Mouse (Mus musculus) small intestine, adult 2 months (tissue): Measurements from ENCODE around the gene Sept1. TPM values are rescaled to one million over a fixed set of nuclear protein-coding genes. Genes with fewer than 3 reads are reported as not detected.
"Not testable (repeated sequence)": the region's sequence is repeated elsewhere in the genome, so short reads cannot be mapped to it uniquely, and the experiment has no call there.

ENCODE experiments used
- H3K27ac ChIP-seq: fragments of 200-500 bp; 2 replicates; pipeline ENCODE4 v1.5.1; 2012; ENCODE audit warnings: low read depth, low read length, control low read depth, inconsistent platforms; ENCODE audit not compliant: insufficient read depth
- H3K27me3 ChIP-seq: fragments of 200-500 bp; 2 replicates; pipeline ENCODE4 v1.6.1; 2012; ENCODE audit warnings: mild to moderate bottlenecking, moderate library complexity, low read length, inconsistent platforms; ENCODE audit not compliant: control insufficient read depth, insufficient read depth
- H3K36me3 ChIP-seq: fragments of 200-500 bp; 2 replicates; pipeline ENCODE4 v1.6.1; 2012; ENCODE audit warnings: mild to moderate bottlenecking, low read length, control low read depth, inconsistent platforms; ENCODE audit not compliant: control insufficient read depth, insufficient read depth
- H3K4me1 ChIP-seq: fragments of 200-500 bp; 2 replicates; pipeline ENCODE4 v1.6.1; 2012; ENCODE audit warnings: low read length, inconsistent platforms, mixed read lengths; ENCODE audit not compliant: control insufficient read depth, insufficient read depth, insufficient read length
- H3K4me3 ChIP-seq: fragments of 200-500 bp; 2 replicates; pipeline ENCODE4 v1.5.1; 2012; ENCODE audit warnings: low read depth, mild to moderate bottlenecking, control low read depth, inconsistent platforms, low read length, moderate library complexity
- CTCF ChIP-seq: fragments of 200-500 bp; IDR thresholded peaks from 2 replicates; pipeline ENCODE4 v1.5.1; 2012; ENCODE audit warnings: low read depth, mild to moderate bottlenecking, control low read depth, inconsistent platforms, low read length, moderate library complexity, mixed read lengths; ENCODE audit not compliant: insufficient replicate concordance, insufficient read length; ENCODE audit errors: extremely low read depth
- POLR2A ChIP-seq: fragments of 200-500 bp; IDR thresholded peaks from 2 replicates; pipeline ENCODE4 v1.6.1; 2012; ENCODE audit warnings: low read depth, mild to moderate bottlenecking, control low read depth, inconsistent platforms, low read length, moderate library complexity
- WGBS: fragments of 180-500 bp; shearing (Covaris S2); methylation state at CpG from one replicate; pipeline ENCODE4 v1.1.7; 2018; 5-methylcytosine and 5-hydroxymethylcytosine counted together
- polyA plus RNA-seq: library from polyadenylated mRNA; depleted of rRNA; stranded (reverse); fragments of >200 nt; gene quantifications from 2 replicates; pipeline ENCODE4 v1.2.3, GENCODE M21; 2012; rRNA removed

The Sept1 gene
- polyA plus RNA-seq, 1 experiment, result 34.1 TPM

- H3K27me3 ChIP-seq, result no peaks in the 10 kb centered on the region
- H3K4me3 ChIP-seq, result no peak overlapping the region
- H3K27ac ChIP-seq, result no peak overlapping the region
- TF ChIP-seq CTCF (no peak), POLR2A (no peak)
- no peaks in the 10 kb centered on the region for H3K36me3 ChIP-seq
- H3K4me1 ChIP-seq, result peaks cover 3% of the 10 kb centered on the region; the same call in 1 of the 2 replicates
- 24% methylated on average over 8 of the region's 8 CpGs for WGBS
Observed at GRCm38 (mm10) chr7:127183345-127183744, 49.6 kb downstream of the Sept1 start.

- not testable (repeated sequence) for H3K4me1 ChIP-seq, H3K27ac ChIP-seq, H3K36me3 ChIP-seq, H3K27me3 ChIP-seq, H3K4me3 ChIP-seq
- WGBS, result 57% methylated on average over 3 of the region's 3 CpGs
Observed at GRCm38 (mm10) chr7:127181724-127182123, 51.2 kb downstream of the Sept1 start.

- no peak overlapping the region for H3K27ac ChIP-seq
- TF ChIP-seq POLR2A (no peak), CTCF (no peak)
- H3K4me3 ChIP-seq, result no peak overlapping the region
- no peaks in the 10 kb centered on the region for H3K27me3 ChIP-seq
- no peaks in the 10 kb centered on the region for H3K36me3 ChIP-seq
- H3K4me1 ChIP-seq, result peaks cover 7% of the 10 kb centered on the region; the same call in 1 of the 2 replicates
- 45% methylated on average over 2 of the region's 2 CpGs for WGBS
Observed at GRCm38 (mm10) chr7:127180783-127181182, 52.1 kb downstream of the Sept1 start.

GRCm38 (mm10) chr7:127176937-127177336 is 56.0 kb downstream of the Sept1 start:
- WGBS, result 63% methylated on average over 4 of the region's 4 CpGs
- Histone ChIP-seq H3K4me1 (peaks cover 4% of the 10 kb centered on the region; the same call in 1 of the 2 replicates), H3K36me3 (no peaks in the 10 kb centered on the region), H3K27ac (no peak overlapping the region), H3K27me3 (no peaks in the 10 kb centered on the region), H3K4me3 (no peak overlapping the region)
- no peak for TF ChIP-seq CTCF
- no peak for TF ChIP-seq POLR2A

- Histone ChIP-seq H3K4me3 (no peak overlapping the region), H3K27me3 (no peaks in the 10 kb centered on the region), H3K27ac (no peak overlapping the region), H3K36me3 (no peaks in the 10 kb centered on the region), H3K4me1 (no peaks in the 10 kb centered on the region)
- WGBS, result 71% methylated on average over 5 of the region's 5 CpGs
- TF ChIP-seq POLR2A, result no peak
- TF ChIP-seq CTCF, result no peak
Observed at GRCm38 (mm10) chr7:127166501-127166900, 66.4 kb downstream of the Sept1 start.

- no peaks in the 10 kb centered on the region for H3K36me3 ChIP-seq
- no peak overlapping the region for H3K27ac ChIP-seq
- WGBS, result 77% methylated on average over 12 of the region's 12 CpGs
- H3K4me3 ChIP-seq, result no peak overlapping the region
- no peaks in the 10 kb centered on the region for H3K27me3 ChIP-seq
- TF ChIP-seq CTCF, result no peak
- no peak for TF ChIP-seq POLR2A
- no peaks in the 10 kb centered on the region for H3K4me1 ChIP-seq
Observed at GRCm38 (mm10) chr7:127165607-127166493, 67.1 kb downstream of the Sept1 start.

Other genes with a start within 250 kb of the Sept1 start
- gene Mvp, start 218.5 kb downstream of the Sept1 start, polyA plus RNA-seq, result 148 and 353 TPM in 2 replicates
- gene Pagr1b, start 216.6 kb downstream of the Sept1 start, polyA plus RNA-seq, result 0.76 and 2.9 TPM in 2 replicates
- gene Pagr1a, start 215.8 kb downstream of the Sept1 start, polyA plus RNA-seq, result 1.6 and 3.7 TPM in 2 replicates
- gene Gm42742, start 212.0 kb downstream of the Sept1 start, polyA plus RNA-seq, result 9.5 and 26.4 TPM in 2 replicates
- 1.3 and 2.7 TPM in 2 replicates for gene Prrt2, start 211.9 kb downstream of the Sept1 start, polyA plus RNA-seq
- 103 and 248 TPM in 2 replicates for gene Maz, start 206.1 kb downstream of the Sept1 start, polyA plus RNA-seq
- 3.7 and 5.8 TPM in 2 replicates for gene Kif22, start 190.7 kb downstream of the Sept1 start, polyA plus RNA-seq
- gene Zg16, start 145.8 kb downstream of the Sept1 start, polyA plus RNA-seq, result 4,647 and 5,350 TPM in 2 replicates
- gene AI467606, start 141.8 kb downstream of the Sept1 start, polyA plus RNA-seq, result 21.2 and 22.7 TPM in 2 replicates
- gene Qprt, start 110.9 kb downstream of the Sept1 start, polyA plus RNA-seq, result 0.37 and 1.7 TPM in 2 replicates
- gene Spn, start 95.3 kb downstream of the Sept1 start, polyA plus RNA-seq, result 2.4 and 3.9 TPM in 2 replicates
- 7.6 and 13.9 TPM in 2 replicates for gene Cd2bp2, start 37.1 kb downstream of the Sept1 start, polyA plus RNA-seq
- gene Tbc1d10b, start 24.7 kb downstream of the Sept1 start, polyA plus RNA-seq, result 17.5 and 44.1 TPM in 2 replicates
- 0.74 and 1.3 TPM in 2 replicates for gene Mylpf, start 24.2 kb downstream of the Sept1 start, polyA plus RNA-seq
- 4.9 and 8.1 TPM in 2 replicates for gene Zfp553, start 69 bp downstream of the Sept1 start, polyA plus RNA-seq
- gene Zfp771, start 11.1 kb upstream of the Sept1 start, polyA plus RNA-seq, result 100.0 and 118 TPM in 2 replicates
- 56.3 and 62.1 TPM in 2 replicates for gene Dctpp1, start 27.6 kb upstream of the Sept1 start, polyA plus RNA-seq
- 44.5 and 81.9 TPM in 2 replicates for gene Sephs2, start 40.9 kb upstream of the Sept1 start, polyA plus RNA-seq
- gene Itgal, start 63.1 kb upstream of the Sept1 start, polyA plus RNA-seq, result 5.7 and 12.5 TPM in 2 replicates
- 27.3 and 47.4 TPM in 2 replicates for gene Zfp768, start 112.5 kb upstream of the Sept1 start, polyA plus RNA-seq
- gene Zfp747, start 142.9 kb upstream of the Sept1 start, polyA plus RNA-seq, result 15.0 and 35.5 TPM in 2 replicates
- 4.5 and 7.3 TPM in 2 replicates for gene 9130019O22Rik, start 154.0 kb upstream of the Sept1 start, polyA plus RNA-seq
- gene E430018J23Rik, start 160.5 kb upstream of the Sept1 start, polyA plus RNA-seq, result 6.5 and 12.8 TPM in 2 replicates
- gene Zfp764, start 173.7 kb upstream of the Sept1 start, polyA plus RNA-seq, result 3.5 and 5.8 TPM in 2 replicates
- 14.1 and 29.6 TPM in 2 replicates for gene Zfp688, start 188.9 kb upstream of the Sept1 start, polyA plus RNA-seq
- 2.0 and 2.9 TPM in 2 replicates for gene Zfp689, start 216.0 kb upstream of the Sept1 start, polyA plus RNA-seq
- 30.3 and 81.2 TPM in 2 replicates for gene Prr14, start 226.5 kb upstream of the Sept1 start, polyA plus RNA-seq
- gene Fbrs, start 246.1 kb upstream of the Sept1 start, polyA plus RNA-seq, result 26.4 and 41.8 TPM in 2 replicates